Mouse (Mus musculus) lung, embryonic 16.5 days (tissue): ENCODE results near the gene Naa60. TPM values are rescaled to one million over a fixed set of nuclear protein-coding genes. Genes with fewer than 3 reads are reported as not detected.

Source experiments
- ATAC-seq: fragments of 200-750 bp; cut with Nextera tagmentation; 2 replicates; pipeline ENCODE4 v1.8.0; 2017; ENCODE audit warnings: low read depth, mild to moderate bottlenecking, moderate library complexity
- H3K27ac ChIP-seq: fragments of 300-500 bp; sonication (generic); 2 replicates; pipeline ENCODE4 v1.5.1; 2014; ENCODE audit warnings: mild to moderate bottlenecking, control low read depth, low read length
- H3K27me3 ChIP-seq: fragments of 300-500 bp; sonication (generic); 2 replicates; pipeline ENCODE4 v1.6.1; 2014; ENCODE audit warnings: low read depth, low read length, mixed read lengths; ENCODE audit not compliant: control insufficient read depth, insufficient read depth
- H3K36me3 ChIP-seq: fragments of 300-500 bp; sonication (generic); 2 replicates; pipeline ENCODE4 v1.6.1; 2014; ENCODE audit warnings: low read length; ENCODE audit not compliant: control insufficient read depth, insufficient read depth
- H3K4me1 ChIP-seq: fragments of 300-500 bp; sonication (generic); replicated peaks from 2 replicates; pipeline ENCODE4 v1.6.1; 2014; ENCODE audit warnings: low read length, mixed read lengths; ENCODE audit not compliant: control insufficient read depth, insufficient read depth
- H3K4me2 ChIP-seq: fragments of 300-500 bp; sonication (generic); 2 replicates; pipeline ENCODE4 v1.6.1; 2014; ENCODE audit warnings: low read depth, low read length, control low read depth
- H3K4me3 ChIP-seq: fragments of 300-500 bp; sonication (generic); 2 replicates; pipeline ENCODE4 v1.5.1; 2014; ENCODE audit warnings: mild to moderate bottlenecking, low read length, control low read depth
- H3K9ac ChIP-seq: fragments of 300-500 bp; sonication (generic); 2 replicates; pipeline ENCODE4 v1.6.1; 2014; ENCODE audit warnings: low read length, control low read depth
- H3K9me3 ChIP-seq: fragments of 300-500 bp; sonication (generic); 2 replicates; pipeline ENCODE4 v1.6.1; 2016; ENCODE audit warnings: low read length; ENCODE audit not compliant: control insufficient read depth
- whole genome bisulfite sequencing: fragments of 180-500 bp; shearing (Covaris S2); extraction: QIAGEN DNeasy Blood & Tissue Kit; methylation state at CpG from one replicate; pipeline ENCODE4 v1.1.7; 2014; 5-methylcytosine and 5-hydroxymethylcytosine counted together
- polyA plus RNA-seq: library from polyadenylated mRNA; unstranded; fragments of >200 nt; fragmentation: Nextera tagmentation; extraction: Ambion mirVana; gene quantifications from 2 replicates; pipeline ENCODE4 v1.2.1, GENCODE M21; 2015

Naa60 gene
- polyA plus RNA-seq, 1 experiment from 2014 or later = 48.1 TPM

DNA sequence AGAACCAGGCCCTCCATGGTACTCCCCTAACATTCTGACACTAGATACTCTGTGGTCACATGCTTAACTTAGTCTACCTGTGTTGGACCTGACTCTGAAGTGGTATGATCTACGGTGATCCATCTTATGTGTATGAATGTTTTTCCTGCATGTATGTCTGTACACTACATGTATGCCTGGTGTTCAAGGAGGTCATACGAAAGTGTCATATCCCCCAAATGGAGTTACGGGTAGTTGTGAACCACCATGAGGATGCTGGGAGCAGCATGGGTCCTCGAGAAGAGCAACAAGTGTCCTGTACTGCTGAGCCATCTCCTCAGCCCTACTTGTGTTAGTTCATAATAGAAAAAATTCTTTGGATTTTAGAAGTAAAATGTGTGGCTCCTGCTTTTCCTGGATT lies 4.2 kb downstream of the Naa60 start:
- Histone ChIP-seq H3K27me3 (no peaks in the 10 kb centered on the region), H3K9me3 (no peaks in the 10 kb centered on the region), H3K4me2 (no peak overlapping the region), H3K4me3 (no peak overlapping the region), H3K9ac (no peak overlapping the region), H3K36me3 (0 out of 2 replicates have a peak, but pooled peaks cover 2% of the 10 kb centered on the region), H3K4me1 (peaks cover 6% of the 10 kb centered on the region; the same call in 1 of the 2 replicates), H3K27ac (no peak overlapping the region)
- ATAC-seq = no peak
- 95% methylated on average over 4 of the region's 4 CpGs for WGBS

DNA sequence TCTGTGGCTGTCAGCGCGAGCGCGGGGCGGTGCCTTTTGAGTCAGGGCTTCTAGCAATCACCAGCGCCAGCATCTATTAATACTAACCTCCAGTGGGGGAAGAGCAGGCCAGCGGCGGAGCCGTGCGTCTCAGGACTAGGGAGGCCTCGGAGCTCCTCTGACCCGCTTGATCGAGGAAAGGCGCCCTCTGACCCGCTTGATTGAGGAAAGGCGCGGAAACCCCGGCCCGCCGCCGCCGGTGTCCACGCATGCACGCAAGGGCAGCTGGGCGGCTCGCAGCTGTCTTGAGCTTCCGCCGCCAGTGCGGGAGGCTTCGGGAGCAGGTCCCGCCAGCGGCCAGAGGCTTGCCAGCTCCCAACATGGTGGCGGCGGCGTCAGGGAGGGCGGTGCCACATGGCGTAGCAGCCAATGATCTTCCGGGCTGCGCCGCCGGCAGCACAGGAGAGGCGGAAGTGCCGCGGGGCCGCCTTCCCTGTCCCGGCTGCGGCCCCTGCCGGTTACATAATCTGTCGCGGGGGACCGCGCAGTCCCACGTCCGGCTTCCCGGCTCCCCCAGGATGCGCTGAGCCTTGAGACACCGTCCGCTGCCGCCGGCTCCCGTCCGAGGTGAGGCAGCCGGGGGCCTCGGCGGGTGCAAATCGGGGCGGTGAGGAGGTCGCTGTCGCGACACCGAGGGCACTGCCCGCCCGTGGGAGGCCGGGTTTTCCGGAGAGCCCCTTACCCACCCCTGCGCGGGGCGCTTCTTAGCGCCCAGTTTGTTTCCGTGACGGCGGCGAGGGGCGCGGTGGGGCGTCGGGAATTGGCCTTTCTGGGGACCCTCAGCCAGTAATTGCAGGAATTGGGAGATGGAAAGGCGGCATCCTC lies 12.3 kb downstream of the Naa60 start, which contains the start of the genes Zfp597 and Gm20695:
Zfp597 (minus strand) TSS at position 361 of the 864 bp plus-strand sequence.
Gm20695 (plus strand) TSS at position 448 of the 864 bp plus-strand sequence.
- peaks cover 9% of the 10 kb centered on the region for H3K4me1 ChIP-seq
- H3K4me2 ChIP-seq = peak within 1 kb of the TSS; percentile 72
- no peaks in the 10 kb centered on the region for H3K9me3 ChIP-seq
- peak within 1 kb of the TSS; percentile 92 for H3K9ac ChIP-seq
- peak within 1 kb of the TSS; percentile 89 for H3K4me3 ChIP-seq
- peak within 1 kb of the TSS; percentile 95 for H3K27ac ChIP-seq
- WGBS = under 1% methylated on average over 83 of the region's 88 CpGs
- H3K36me3 ChIP-seq = peaks cover 4% of the 10 kb centered on the region; the same call in 1 of the 2 replicates
- no peaks in the 10 kb centered on the region for H3K27me3 ChIP-seq
- ATAC-seq = peak; percentile 99

DNA sequence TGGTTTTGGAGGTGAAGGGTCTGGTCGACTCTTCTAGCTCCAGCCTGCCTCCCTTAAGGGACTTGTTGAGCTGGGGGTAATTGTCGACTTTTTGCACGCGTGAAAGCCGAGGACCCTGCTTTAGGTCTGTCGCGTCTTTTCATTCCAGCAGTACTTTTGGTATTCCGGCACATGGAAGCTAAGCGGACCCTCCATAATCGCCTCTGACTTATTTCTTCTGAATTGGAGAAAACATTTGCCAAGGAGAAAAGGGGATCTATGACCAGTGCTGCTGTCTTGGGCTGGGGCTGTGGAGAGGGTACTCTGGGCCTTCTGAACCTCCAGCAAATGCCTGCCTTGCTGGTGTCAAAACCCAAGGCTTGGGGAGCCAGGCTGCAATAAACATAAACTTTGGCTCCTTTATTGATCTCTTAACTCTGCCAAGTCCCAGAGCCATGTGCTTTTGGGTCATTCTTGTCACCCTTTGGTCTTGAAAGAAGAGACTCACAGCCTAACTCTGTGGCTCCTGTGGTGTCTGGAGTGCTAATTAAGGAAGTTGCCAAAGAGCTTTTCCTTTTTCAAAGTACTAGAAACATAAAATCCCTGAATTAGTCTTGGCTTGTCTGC lies 13.0 kb downstream of the Naa60 start:
- peak overlapping the region; percentile 79 for H3K27ac ChIP-seq
- H3K36me3 ChIP-seq = peaks cover 2% of the 10 kb centered on the region; the same call in 1 of the 2 replicates
- WGBS = under 1% methylated on average over 10 of the region's 10 CpGs
- H3K4me3 ChIP-seq = peak overlapping the region; percentile 89
- H3K9me3 ChIP-seq = no peaks in the 10 kb centered on the region
- no peaks in the 10 kb centered on the region for H3K27me3 ChIP-seq
- ATAC-seq = peak; percentile 4; the same call in 1 of the 2 replicates
- peaks cover 9% of the 10 kb centered on the region for H3K4me1 ChIP-seq
- peak overlapping the region; percentile 92 for H3K9ac ChIP-seq
- peak overlapping the region; percentile 53 for H3K4me2 ChIP-seq

DNA sequence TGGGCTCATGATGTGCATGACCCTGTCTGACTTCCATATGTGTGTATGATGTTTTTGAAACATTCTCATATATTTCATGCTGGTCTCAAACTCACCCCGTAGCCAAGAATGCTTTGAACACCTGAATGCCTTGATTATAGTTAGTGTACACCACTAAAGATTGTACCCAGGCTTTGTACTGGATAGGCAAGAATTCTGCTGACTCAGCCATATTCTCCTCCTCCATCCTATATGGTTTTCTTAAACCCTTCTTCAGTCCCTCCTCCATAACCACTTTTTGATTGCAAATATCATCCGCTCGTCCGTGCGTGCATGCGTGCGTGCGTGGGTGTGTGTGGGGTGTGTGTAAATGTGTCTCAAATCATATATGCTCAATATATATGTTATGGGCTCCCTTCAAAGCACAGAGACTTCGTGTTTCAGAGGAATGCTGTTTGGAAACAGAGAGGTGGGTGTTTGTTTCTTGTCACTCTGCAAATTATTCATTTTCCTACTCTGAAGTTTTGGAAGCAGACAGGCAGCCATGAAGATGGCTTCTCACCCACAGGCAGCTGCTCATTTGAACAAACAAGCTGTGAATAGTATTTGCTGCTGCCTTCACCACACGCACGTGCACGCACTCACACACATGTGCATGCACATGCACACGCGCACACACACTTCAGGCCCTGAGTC lies 19.6 kb downstream of the Naa60 start:
- WGBS = 90% methylated on average over 14 of the region's 14 CpGs
- Histone ChIP-seq H3K4me3 (no peak overlapping the region), H3K36me3 (peaks cover 2% of the 10 kb centered on the region; the same call in 1 of the 2 replicates), H3K27ac (no peak overlapping the region), H3K9me3 (no peaks in the 10 kb centered on the region), H3K4me2 (no peak overlapping the region), H3K4me1 (no peaks in the 10 kb centered on the region; the same call in 1 of the 2 replicates), H3K27me3 (no peaks in the 10 kb centered on the region), H3K9ac (no peak overlapping the region)
- no peak for ATAC-seq

DNA sequence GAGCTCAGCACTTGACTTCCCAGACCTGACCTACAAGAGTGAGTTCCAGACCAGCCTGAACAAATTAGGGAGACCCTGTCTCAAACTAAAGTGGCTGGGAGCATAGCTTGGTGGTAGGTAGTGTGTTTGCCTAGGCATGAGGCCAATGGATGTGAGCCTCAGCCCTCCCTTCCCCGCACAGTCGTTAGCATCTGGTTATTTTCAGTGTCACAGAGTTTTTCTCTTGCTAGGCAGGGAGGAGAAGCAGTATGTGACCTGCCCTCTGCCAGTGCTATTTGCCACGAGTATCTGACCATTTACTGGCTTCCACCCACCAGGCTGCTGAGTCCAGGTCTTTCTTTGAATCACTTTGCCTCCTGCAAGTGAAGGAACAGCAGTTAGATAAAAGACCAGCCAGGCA lies 21.6 kb downstream of the Naa60 start:
- Histone ChIP-seq H3K4me2 (no peak overlapping the region), H3K9me3 (no peaks in the 10 kb centered on the region), H3K9ac (no peak overlapping the region), H3K4me1 (no peaks in the 10 kb centered on the region; the same call in 1 of the 2 replicates), H3K36me3 (peaks cover 10% of the 10 kb centered on the region; the same call in 1 of the 2 replicates), H3K27ac (no peak overlapping the region), H3K27me3 (no peaks in the 10 kb centered on the region), H3K4me3 (no peak overlapping the region)
- WGBS = 69% methylated on average over 3 of the region's 3 CpGs
- no peak for ATAC-seq

DNA sequence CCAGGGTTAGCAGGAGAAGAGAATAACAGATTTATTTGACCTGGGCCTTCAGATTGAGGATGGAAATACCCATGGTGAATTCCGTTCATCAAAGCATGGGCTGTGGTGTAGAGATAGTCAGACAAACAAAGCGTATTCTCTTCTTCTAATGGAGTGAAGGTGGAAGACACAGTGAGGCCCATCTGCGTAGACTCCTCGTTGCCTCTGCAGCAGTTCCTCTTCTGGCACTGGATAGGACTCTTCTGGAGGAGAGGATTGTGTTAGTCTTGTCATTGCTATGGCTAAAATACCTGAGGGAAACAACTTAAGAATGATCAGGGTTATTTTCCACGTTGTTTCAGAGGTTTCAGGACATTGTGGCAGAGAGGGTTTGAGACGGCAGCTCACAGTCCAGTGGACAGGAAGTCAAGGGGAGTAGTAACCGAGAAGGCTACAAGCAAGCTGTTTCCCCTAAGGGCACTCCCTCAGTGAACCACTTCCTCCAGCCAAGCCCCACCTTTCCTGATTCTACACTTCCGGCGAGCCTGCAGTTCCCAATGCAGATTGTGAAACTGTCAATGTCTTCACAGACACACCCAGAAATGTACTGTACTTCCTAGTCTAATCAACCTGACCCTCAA lies 23.1 kb downstream of the Naa60 start:
- H3K4me1 ChIP-seq = no peaks in the 10 kb centered on the region; the same call in 1 of the 2 replicates
- H3K4me2 ChIP-seq = 0 out of 2 replicates have a peak overlapping the region, but pooled peaks have one; percentile 3
- no peak overlapping the region for H3K4me3 ChIP-seq
- no peak overlapping the region for H3K9ac ChIP-seq
- no peaks in the 10 kb centered on the region for H3K27me3 ChIP-seq
- no peaks in the 10 kb centered on the region for H3K9me3 ChIP-seq
- H3K27ac ChIP-seq = peak overlapping the region; percentile 63
- WGBS = 73% methylated on average over 9 of the region's 9 CpGs
- peaks cover 18% of the 10 kb centered on the region; the same call in 1 of the 2 replicates for H3K36me3 ChIP-seq
- ATAC-seq = peak; percentile 71

GRCm38 (mm10) chr16:3896046-3896445 lies 23.9 kb downstream of the Naa60 start:
- WGBS = 75% methylated on average over 6 of the region's 6 CpGs
- no peak overlapping the region for H3K27ac ChIP-seq
- no peak overlapping the region for H3K4me3 ChIP-seq
- H3K27me3 ChIP-seq = no peaks in the 10 kb centered on the region
- ATAC-seq = no peak
- no peak overlapping the region for H3K4me2 ChIP-seq
- H3K9me3 ChIP-seq = no peaks in the 10 kb centered on the region
- no peaks in the 10 kb centered on the region; the same call in 1 of the 2 replicates for H3K4me1 ChIP-seq
- peaks cover 22% of the 10 kb centered on the region; the same call in 1 of the 2 replicates for H3K36me3 ChIP-seq
- no peak overlapping the region for H3K9ac ChIP-seq

- Histone ChIP-seq H3K9me3 (no peaks in the 10 kb centered on the region), H3K27me3 (no peaks in the 10 kb centered on the region), H3K4me1 (no peaks in the 10 kb centered on the region; the same call in 1 of the 2 replicates), H3K36me3 (peaks cover 25% of the 10 kb centered on the region; the same call in 1 of the 2 replicates), H3K4me2 (no peak overlapping the region), H3K4me3 (no peak overlapping the region), H3K9ac (no peak overlapping the region), H3K27ac (no peak overlapping the region)
- no peak for ATAC-seq
- WGBS = 88% methylated on average over 1 of the region's 1 CpGs
Measured at GRCm38 (mm10) chr16:3896553-3896952, 24.4 kb downstream of the Naa60 start.
